Mouse (Mus musculus): Measurements from ENCODE around the gene Uggt1. TPM values are rescaled to one million over a fixed set of nuclear protein-coding genes. Genes with fewer than 3 reads are reported as not detected.

Uggt1 gene
- polyA plus RNA-seq, 1 experiment from 2014 or later: 15.8 TPM

DNA sequence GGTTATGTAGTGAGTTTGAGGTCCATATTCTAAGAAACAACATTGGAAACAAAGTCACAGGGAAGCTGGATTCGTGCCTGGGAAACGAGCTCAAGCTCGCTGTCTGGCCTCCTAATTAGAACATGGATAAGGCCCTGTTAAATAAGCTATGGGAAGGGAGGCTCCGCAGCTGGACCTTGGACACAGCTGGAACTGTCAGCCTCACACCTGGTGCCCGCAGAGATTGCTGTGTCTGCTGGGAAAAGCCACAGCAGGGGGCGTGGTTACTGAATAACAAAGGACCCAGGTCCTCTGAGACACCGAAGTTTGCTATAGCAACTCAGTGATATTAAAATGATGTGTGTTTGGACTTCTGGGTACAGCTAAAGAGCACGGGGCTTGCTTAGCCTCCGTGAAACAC is 6.9 kb upstream of the Uggt1 start:
- H3K27ac ChIP-seq (ENCODE audit: low read depth): no peak overlapping the region
- ATAC-seq: no peak
- no peak overlapping the region for H3K4me2 ChIP-seq (ENCODE audit: low read depth, low read length)
- TF ChIP-seq EP300 (IDR thresholded peaks at IDR 0.05; ENCODE audit: low read depth) (no peak), CTCF (IDR thresholded peaks at IDR 0.05; ENCODE audit: low read depth) (no peak)
- H3K27me3 ChIP-seq (ENCODE audit: insufficient read depth, low read length): no peaks in the 10 kb centered on the region
- no peak overlapping the region for H3K4me3 ChIP-seq (ENCODE audit: low read depth, low read length)
- WGBS (ENCODE audit: insufficient replicate concordance): 33% methylated on average over 9 of the region's 9 CpGs
- H3K9me3 ChIP-seq (ENCODE audit: low read length): peaks cover 2% of the 10 kb centered on the region; the same call in 1 of the 2 replicates
- no peak overlapping the region for H3K9ac ChIP-seq (replicated peaks)
- DNase-seq: no peak
- no peaks in the 10 kb centered on the region for H3K36me3 ChIP-seq (replicated peaks; ENCODE audit: insufficient read depth, low read length)
- no peaks in the 10 kb centered on the region for H3K4me1 ChIP-seq (ENCODE audit: insufficient read depth)

DNA sequence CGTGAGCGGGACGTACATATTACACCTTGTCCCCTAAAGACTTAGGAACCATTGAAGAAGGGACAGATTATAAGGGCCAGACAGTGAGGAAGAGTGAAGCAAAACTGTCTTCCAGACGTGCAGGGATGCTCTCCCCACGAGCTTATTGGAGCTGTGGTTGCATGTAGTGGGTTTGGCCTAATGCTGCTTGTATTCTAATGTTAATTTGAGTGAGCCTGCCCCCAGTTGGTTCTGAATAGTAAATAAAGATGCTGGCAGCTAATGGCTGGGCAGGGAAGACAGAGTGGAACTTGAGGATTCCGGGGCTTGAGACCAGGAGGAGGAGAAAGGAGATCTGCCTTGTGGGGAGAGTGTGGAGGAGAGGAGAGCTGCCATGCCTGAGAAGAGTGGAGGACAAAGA is 2.2 kb upstream of the Uggt1 start:
- Histone ChIP-seq H3K4me3 (ENCODE audit: low read depth, low read length) (no peak overlapping the region), H3K9me3 (ENCODE audit: low read length) (no peaks in the 10 kb centered on the region), H3K4me1 (ENCODE audit: insufficient read depth) (peaks cover 20% of the 10 kb centered on the region), H3K27ac (ENCODE audit: low read depth) (no peak overlapping the region), H3K4me2 (ENCODE audit: low read depth, low read length) (no peak overlapping the region), H3K36me3 (replicated peaks; ENCODE audit: insufficient read depth, low read length) (no peaks in the 10 kb centered on the region), H3K9ac (replicated peaks) (no peak overlapping the region), H3K27me3 (ENCODE audit: insufficient read depth, low read length) (no peaks in the 10 kb centered on the region)
- ATAC-seq (no peak), DNase-seq (no peak)
- TF ChIP-seq CTCF (IDR thresholded peaks at IDR 0.05; ENCODE audit: low read depth) (no peak), EP300 (IDR thresholded peaks at IDR 0.05; ENCODE audit: low read depth) (no peak)
- WGBS (ENCODE audit: insufficient replicate concordance): 61% methylated on average over 6 of the region's 6 CpGs

DNA sequence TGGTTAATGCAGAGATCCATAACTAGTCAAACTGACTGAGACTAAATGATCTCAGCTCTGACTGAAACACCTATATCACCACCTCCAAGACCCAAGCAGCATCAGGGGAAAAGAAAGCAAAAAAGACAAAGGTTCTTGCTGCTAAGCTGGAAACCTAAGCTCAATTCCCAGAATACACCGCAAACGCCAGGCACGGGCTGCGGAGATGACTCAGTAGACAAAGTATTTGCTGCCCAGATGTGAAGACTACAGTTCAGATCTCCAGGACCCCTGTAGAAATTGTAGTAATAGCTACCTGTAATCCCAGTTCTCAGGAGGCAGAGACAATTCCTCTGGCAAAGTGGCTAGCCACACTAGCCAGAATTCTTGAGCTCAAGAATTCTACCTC is 302 bp upstream of the Uggt1 start:
- H3K9me3 ChIP-seq (ENCODE audit: low read length): no peaks in the 10 kb centered on the region
- H3K4me3 ChIP-seq (ENCODE audit: low read depth, low read length): peak overlapping the region; percentile 90; the same call in 1 of the 2 replicates
- DNase-seq (no peak), ATAC-seq (no peak)
- H3K27me3 ChIP-seq (ENCODE audit: insufficient read depth, low read length): no peaks in the 10 kb centered on the region
- peak overlapping the region; percentile 93 for H3K4me2 ChIP-seq (ENCODE audit: low read depth, low read length)
- no peak overlapping the region for H3K9ac ChIP-seq (replicated peaks)
- H3K4me1 ChIP-seq (ENCODE audit: insufficient read depth): peaks cover 24% of the 10 kb centered on the region
- no peaks in the 10 kb centered on the region for H3K36me3 ChIP-seq (replicated peaks; ENCODE audit: insufficient read depth, low read length)
- TF ChIP-seq EP300 (IDR thresholded peaks at IDR 0.05; ENCODE audit: low read depth): no peak
- no peak for TF ChIP-seq CTCF (IDR thresholded peaks at IDR 0.05; ENCODE audit: low read depth)
- H3K27ac ChIP-seq (ENCODE audit: low read depth): 0 out of 2 replicates have a peak overlapping the region, but pooled peaks have one; percentile 86
- WGBS (ENCODE audit: insufficient replicate concordance): 84% methylated on average over 4 of the region's 4 CpGs

DNA sequence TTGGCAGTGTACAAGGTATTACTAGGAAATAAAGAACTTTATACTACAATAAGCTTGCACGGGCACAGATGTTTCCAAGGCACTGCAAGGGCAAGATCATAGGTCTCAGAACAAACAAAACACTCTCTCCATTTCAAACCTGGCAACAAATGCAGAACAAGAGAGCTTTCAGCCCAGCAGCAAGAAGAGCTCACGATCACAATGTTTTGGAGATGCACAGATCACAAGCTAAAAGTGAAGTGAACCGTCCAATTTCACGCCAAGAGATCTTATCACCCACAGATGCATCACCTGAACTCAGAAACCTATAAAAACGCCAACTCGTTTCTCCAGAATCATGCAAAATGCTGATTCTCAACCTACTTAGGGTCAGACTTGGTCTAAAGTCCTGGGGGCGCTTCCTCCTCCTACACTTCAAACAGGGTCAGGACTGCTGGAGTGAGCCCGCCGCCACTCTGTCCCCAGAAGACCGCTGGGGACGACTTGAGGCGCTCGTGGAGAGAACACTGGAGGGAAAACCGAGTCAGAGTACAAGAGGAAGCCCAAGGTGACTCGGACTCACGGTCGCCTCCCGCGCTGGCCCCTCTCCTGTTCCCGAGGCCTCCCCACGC is 968 bp downstream of the Uggt1 start:
- WGBS (ENCODE audit: insufficient replicate concordance): 2% methylated on average over 21 of the region's 21 CpGs
- H3K36me3 ChIP-seq (replicated peaks; ENCODE audit: insufficient read depth, low read length): no peaks in the 10 kb centered on the region
- H3K27me3 ChIP-seq (ENCODE audit: insufficient read depth, low read length): no peaks in the 10 kb centered on the region
- H3K4me3 ChIP-seq (ENCODE audit: low read depth, low read length): peak overlapping the region; percentile 90
- no peak for DNase-seq
- H3K9ac ChIP-seq (replicated peaks): peak overlapping the region; percentile 85
- H3K4me2 ChIP-seq (ENCODE audit: low read depth, low read length): peak overlapping the region; percentile 93
- H3K9me3 ChIP-seq (ENCODE audit: low read length): no peaks in the 10 kb centered on the region
- peak; percentile 47 for ATAC-seq
- peak overlapping the region; percentile 86 for H3K27ac ChIP-seq (ENCODE audit: low read depth)
- H3K4me1 ChIP-seq (ENCODE audit: insufficient read depth): peaks cover 26% of the 10 kb centered on the region
- TF ChIP-seq CTCF (IDR thresholded peaks at IDR 0.05; ENCODE audit: low read depth) (no peak), EP300 (IDR thresholded peaks at IDR 0.05; ENCODE audit: low read depth) (no peak)

DNA sequence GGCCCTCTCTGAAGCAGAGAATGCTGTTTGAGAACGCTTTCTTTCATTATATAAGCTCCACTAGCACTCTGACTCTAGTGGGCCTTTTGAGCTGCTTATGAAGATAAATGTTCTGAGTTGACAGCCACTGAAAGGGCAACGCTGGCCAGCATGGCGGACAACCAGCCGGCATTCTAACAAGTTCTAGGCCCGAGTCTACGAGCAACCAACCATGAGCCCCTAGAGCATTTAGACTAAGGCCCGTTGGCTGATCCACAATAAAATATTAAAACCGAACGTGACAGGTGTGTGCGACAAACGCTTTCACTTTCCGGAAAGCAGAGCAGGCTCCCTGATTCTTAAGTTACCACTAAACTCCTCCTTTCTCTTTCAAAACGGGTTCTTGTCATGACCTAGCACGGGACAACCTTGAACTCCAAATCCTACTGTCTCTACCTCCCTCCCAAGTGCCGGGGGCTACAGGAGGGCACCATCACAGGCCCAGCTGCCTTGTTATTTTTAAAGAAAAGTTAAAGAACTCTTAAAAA is 2.6 kb downstream of the Uggt1 start:
- peak overlapping the region; percentile 93; the same call in 1 of the 2 replicates for H3K4me2 ChIP-seq (ENCODE audit: low read depth, low read length)
- no peak for TF ChIP-seq EP300 (IDR thresholded peaks at IDR 0.05; ENCODE audit: low read depth)
- TF ChIP-seq CTCF (IDR thresholded peaks at IDR 0.05; ENCODE audit: low read depth): no peak
- H3K4me1 ChIP-seq (ENCODE audit: insufficient read depth): peaks cover 26% of the 10 kb centered on the region
- no peaks in the 10 kb centered on the region for H3K9me3 ChIP-seq (ENCODE audit: low read length)
- ATAC-seq: no peak
- no peak overlapping the region for H3K4me3 ChIP-seq (ENCODE audit: low read depth, low read length)
- no peaks in the 10 kb centered on the region for H3K36me3 ChIP-seq (replicated peaks; ENCODE audit: insufficient read depth, low read length)
- no peaks in the 10 kb centered on the region for H3K27me3 ChIP-seq (ENCODE audit: insufficient read depth, low read length)
- no peak overlapping the region for H3K27ac ChIP-seq (ENCODE audit: low read depth)
- DNase-seq: no peak
- H3K9ac ChIP-seq (replicated peaks): no peak overlapping the region
- WGBS (ENCODE audit: insufficient replicate concordance): 86% methylated on average over 15 of the region's 15 CpGs

DNA sequence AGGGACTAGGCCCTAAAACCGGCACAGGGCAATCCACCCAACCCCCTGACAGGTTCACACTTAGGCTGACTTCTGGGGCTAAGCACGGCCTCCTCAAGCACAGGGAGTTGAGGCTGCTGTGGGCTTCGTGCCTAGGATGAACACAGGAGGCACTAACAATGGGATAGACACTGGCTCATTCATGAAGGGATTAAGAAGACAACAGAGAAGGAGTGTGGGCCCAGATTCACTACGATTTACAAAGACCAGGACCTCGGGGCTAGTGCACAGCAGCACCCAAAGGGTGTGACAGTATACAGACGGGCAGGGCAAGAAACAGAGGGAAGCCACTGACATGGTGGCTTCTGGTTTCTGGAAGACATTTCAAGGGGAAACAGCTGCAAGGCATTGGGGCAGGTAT is 4.3 kb downstream of the Uggt1 start:
- DNase-seq (no peak), ATAC-seq (no peak)
- H3K4me2 ChIP-seq (ENCODE audit: low read depth, low read length): no peak overlapping the region
- no peaks in the 10 kb centered on the region for H3K9me3 ChIP-seq (ENCODE audit: low read length)
- no peaks in the 10 kb centered on the region for H3K27me3 ChIP-seq (ENCODE audit: insufficient read depth, low read length)
- peaks cover 26% of the 10 kb centered on the region for H3K4me1 ChIP-seq (ENCODE audit: insufficient read depth)
- H3K36me3 ChIP-seq (replicated peaks; ENCODE audit: insufficient read depth, low read length): no peaks in the 10 kb centered on the region
- no peak overlapping the region for H3K9ac ChIP-seq (replicated peaks)
- H3K27ac ChIP-seq (ENCODE audit: low read depth): no peak overlapping the region
- no peak overlapping the region for H3K4me3 ChIP-seq (ENCODE audit: low read depth, low read length)
- TF ChIP-seq CTCF (IDR thresholded peaks at IDR 0.05; ENCODE audit: low read depth) (no peak), EP300 (IDR thresholded peaks at IDR 0.05; ENCODE audit: low read depth) (no peak)
- WGBS (ENCODE audit: insufficient replicate concordance): 68% methylated on average over 6 of the region's 6 CpGs
